11 mouse cellular contexts compared by ENCODE assay signal in the genomic region with DNA sequence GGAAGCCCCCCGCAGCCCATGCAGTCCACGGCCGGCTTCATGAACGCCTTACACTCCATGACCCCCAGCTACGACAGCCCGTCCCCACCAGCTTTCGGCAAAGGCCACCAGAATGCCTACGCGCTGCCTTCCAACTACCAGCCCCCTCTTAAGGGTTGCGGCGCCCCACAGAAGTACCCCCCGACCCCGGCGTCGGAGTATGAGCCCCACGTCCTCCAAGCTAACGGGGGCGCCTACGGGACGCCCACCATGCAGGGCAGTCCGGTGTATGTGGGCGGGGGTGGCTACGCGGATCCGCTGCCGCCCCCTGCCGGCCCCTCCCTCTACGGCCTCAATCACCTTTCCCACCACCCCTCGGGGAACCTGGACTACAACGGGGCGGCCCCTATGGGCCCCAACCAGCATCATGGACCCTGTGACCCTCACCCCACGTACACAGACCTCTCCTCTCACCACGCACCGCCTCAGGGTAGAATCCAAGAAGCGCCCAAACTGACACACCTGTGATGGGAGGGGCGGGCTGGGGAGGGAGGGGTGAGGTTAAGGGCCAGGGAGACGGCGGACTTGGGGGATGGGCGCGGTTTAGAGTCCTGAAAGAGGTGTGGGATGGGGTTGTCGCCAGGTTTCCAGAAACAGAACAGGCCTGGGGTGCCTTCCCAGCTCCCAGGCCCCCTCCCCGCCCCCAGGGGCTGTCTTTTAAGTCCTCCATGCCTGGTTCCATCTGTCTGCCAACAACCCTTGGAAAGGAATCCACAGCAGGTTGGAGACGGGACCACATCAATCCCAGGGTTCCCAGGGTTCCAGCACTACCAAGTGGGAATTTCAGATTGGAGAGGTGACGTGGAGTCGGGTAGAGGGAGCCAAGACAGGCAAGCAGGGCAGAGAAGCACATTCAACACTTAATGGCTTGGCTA. TPM values are rescaled to one million over a fixed set of nuclear protein-coding genes. Genes with fewer than 3 reads are reported as not detected.
A peak's percentile ranks its signal among the peaks of the same experiment; 100 is the strongest.
DNase-seq lines count a peak whose midpoint lies in the region; ATAC-seq lines count a peak whose summit lies in the region.
"Had no signal": no experiment of that assay in that cellular context is flagged by ENCODE, and none has a peak within 500 bp of the region (broad histone marks: within the 10 kb centered on the region; RNA-seq: fewer than 3 reads in every experiment).

No protein-coding gene starts in this region.

- no peaks in the 10 kb centered on the region for H3K9me3 ChIP-seq in heart, embryonic 14.5 days (ENCODE audit: control insufficient read depth, low read length)
- H3K9me3 ChIP-seq in embryonic facial prominence, embryonic 10.5 days = no peaks in the 10 kb centered on the region

- H3K4me3 ChIP-seq in heart, embryonic 14.5 days (ENCODE audit: control insufficient read depth in 1 of 2, insufficient read depth in 1 of 2, low read depth in 1 of 2, low read length in 2 of 2) = peak overlapping the region; percentile 18 to 33; a peak in 2 of 4 replicates
- H3K4me3 ChIP-seq in embryonic facial prominence, embryonic 10.5 days = peak overlapping the region; percentile 49

- H3K36me3 ChIP-seq in heart, embryonic 14.5 days (ENCODE audit: control insufficient read depth, insufficient read depth, low read length) = no peaks in the 10 kb centered on the region
- no peaks in the 10 kb centered on the region for H3K36me3 ChIP-seq in embryonic facial prominence, embryonic 10.5 days (replicated peaks)

- H3K9ac ChIP-seq in heart, embryonic 14.5 days (ENCODE audit: low read length) = no peak overlapping the region

- WGBS in heart, embryonic 14.5 days = 5% methylated on average over 45 of the region's 45 CpGs
- WGBS in embryonic facial prominence, embryonic 10.5 days = under 1% methylated on average over 45 of the region's 45 CpGs

- peaks cover 0 to 4% of the 10 kb centered on the region in 2 experiments; a peak in 2 of 4 replicates for H3K4me1 ChIP-seq in heart, embryonic 14.5 days (ENCODE audit: control insufficient read depth in 2 of 2, insufficient read depth in 2 of 2, low read length in 2 of 2)
- H3K4me1 ChIP-seq in embryonic facial prominence, embryonic 10.5 days = peaks cover 20% of the 10 kb centered on the region

- H3K27ac ChIP-seq in heart, embryonic 14.5 days (replicated peaks in 1 of 2; ENCODE audit: control insufficient read depth in 1 of 2, insufficient read depth in 1 of 2, low read depth in 2 of 2, low read length in 2 of 2) = no peak overlapping the region
- peak overlapping the region; percentile 63 for H3K27ac ChIP-seq in embryonic facial prominence, embryonic 10.5 days (replicated peaks)

- DNase-seq in heart, adult 18-20 months = no peak
- DNase-seq in embryonic facial prominence, embryonic 10.5 days (ENCODE audit: low spot score) = peak; percentile 33
- DNase-seq in kidney, adult 9 months = peak; percentile 75
- peak; percentile 74 for DNase-seq in neural tube, embryonic 10.5 days (ENCODE audit: extremely low spot score, low spot score)
- DNase-seq in cerebellum, postnatal 10 days = no peak
- DNase-seq in spleen, adult 12 weeks (ENCODE audit: low spot score) = no peak
- DNase-seq: thymus, postnatal 25 days had no signal

- no peak for ATAC-seq in heart, embryonic 14.5 days (ENCODE audit: insufficient number of reproducible peaks, insufficient read depth, low FRiP score, low read depth)
- no peak for ATAC-seq in megakaryocyte, adult 5-6 weeks (ENCODE audit: poor library complexity, severe bottlenecking)

- H3K4me2 ChIP-seq in heart, embryonic 14.5 days (ENCODE audit: low read length) = peak overlapping the region; percentile 64

- peaks cover 97% of the 10 kb centered on the region for H3K27me3 ChIP-seq in heart, embryonic 14.5 days (ENCODE audit: control insufficient read depth, insufficient read depth, low read length)
- peaks cover 100% of the 10 kb centered on the region for H3K27me3 ChIP-seq in embryonic facial prominence, embryonic 10.5 days (replicated peaks; ENCODE audit: low read depth, poor library complexity, severe bottlenecking)

RNA-seq across cellular contexts. Expression of a gene that starts 4.2 kb away (rescaled TPM):
- 2.0 and 2.9 TPM in 2 replicates for polyA plus RNA-seq in heart, embryonic 14.5 days (2014; fragmentation: Nextera tagmentation; extraction: Ambion mirVana)
- total RNA-seq in heart, adult 18-20 months (2021) = under 1 TPM; 0.46 to 0.62 TPM
- polyA plus RNA-seq in embryonic facial prominence, embryonic 10.5 days (2016; fragmentation: Nextera tagmentation; extraction: Ambion mirVana) = 5.8 and 17.0 TPM in 2 replicates
- 0.09 TPM in 1 of 2 replicates, not detected in the other for total RNA-seq in megakaryocyte, adult 5-6 weeks (2015)
- total RNA-seq in megakaryocyte, adult 5-6 weeks (2017) = 0.77 TPM in 1 of 2 replicates, not detected in the other
- total RNA-seq: MEL had no signal

RNA-seq across cellular contexts. Expression of a gene that starts 19.4 kb away (rescaled TPM):
- 0.09 TPM in 1 of 2 replicates, not detected in the other for polyA plus RNA-seq in heart, embryonic 14.5 days (2014; fragmentation: Nextera tagmentation; extraction: Ambion mirVana)
- not detected for total RNA-seq in heart, adult 18-20 months (2021)
- 1.2 and 7.1 TPM in 2 replicates for polyA plus RNA-seq in embryonic facial prominence, embryonic 10.5 days (2016; fragmentation: Nextera tagmentation; extraction: Ambion mirVana)
- not detected in 2 replicates for total RNA-seq in megakaryocyte, adult 5-6 weeks (2015)
- not detected in 2 replicates for total RNA-seq in megakaryocyte, adult 5-6 weeks (2017)
- total RNA-seq: megakaryocyte progenitor cell, adult 5-6 weeks; MEL had no signal

RNA-seq across cellular contexts. Expression of a gene that starts 23.0 kb away (rescaled TPM):
- polyA plus RNA-seq in heart, embryonic 14.5 days (2014; fragmentation: Nextera tagmentation; extraction: Ambion mirVana) = 0.31 and 0.43 TPM in 2 replicates
- total RNA-seq in heart, adult 18-20 months (2021) = under 1 TPM; 0.12 to 0.57 TPM
- 0.69 and 3.4 TPM in 2 replicates for polyA plus RNA-seq in embryonic facial prominence, embryonic 10.5 days (2016; fragmentation: Nextera tagmentation; extraction: Ambion mirVana)
- total RNA-seq in megakaryocyte, adult 5-6 weeks (2015) = 0.75 and 1.4 TPM in 2 replicates
- 0.12 and 0.44 TPM in 2 replicates for total RNA-seq in megakaryocyte, adult 5-6 weeks (2017)
- total RNA-seq: MEL had no signal

RNA-seq across cellular contexts. Expression of a gene that starts 28.1 kb away (rescaled TPM):
- 0.09 and 0.15 TPM in 2 replicates for polyA plus RNA-seq in heart, embryonic 14.5 days (2014; fragmentation: Nextera tagmentation; extraction: Ambion mirVana)
- under 1 TPM; 0.62 to 0.64 TPM for total RNA-seq in heart, adult 18-20 months (2021)
- 0.09 and 0.23 TPM in 2 replicates for polyA plus RNA-seq in embryonic facial prominence, embryonic 10.5 days (2016; fragmentation: Nextera tagmentation; extraction: Ambion mirVana)
- 2.9 and 3.4 TPM in 2 replicates for total RNA-seq in megakaryocyte, adult 5-6 weeks (2015)
- 3.7 and 4.0 TPM in 2 replicates for total RNA-seq in megakaryocyte, adult 5-6 weeks (2017)
- total RNA-seq: MEL had no signal

RNA-seq across cellular contexts. Expression of a gene that starts 43.0 kb away (rescaled TPM):
- polyA plus RNA-seq in heart, embryonic 14.5 days (2014; fragmentation: Nextera tagmentation; extraction: Ambion mirVana) = 0.27 TPM in 1 of 2 replicates, not detected in the other
- under 1 TPM; 0.12 to 0.21 TPM for total RNA-seq in heart, adult 18-20 months (2021)
- polyA plus RNA-seq in embryonic facial prominence, embryonic 10.5 days (2016; fragmentation: Nextera tagmentation; extraction: Ambion mirVana) = 0.07 and 0.28 TPM in 2 replicates
- not detected in 2 replicates for total RNA-seq in megakaryocyte, adult 5-6 weeks (2015)
- total RNA-seq in megakaryocyte, adult 5-6 weeks (2017) = not detected in 2 replicates
- total RNA-seq: MEL had no signal

Comparison
In these comparisons a context has a peak if more than half of its experiments do, and no peak if none do; other contexts are left out.
1. DNase-seq: peak in embryonic facial prominence, embryonic 10.5 days (single experiment), kidney, adult 9 months (single experiment) and neural tube, embryonic 10.5 days (single experiment); none in heart, adult 18-20 months (0 of 2), cerebellum, postnatal 10 days (0 of 2) and spleen, adult 12 weeks (single experiment).